8 mouse cellular contexts compared by ENCODE assay signal in the genomic region with DNA sequence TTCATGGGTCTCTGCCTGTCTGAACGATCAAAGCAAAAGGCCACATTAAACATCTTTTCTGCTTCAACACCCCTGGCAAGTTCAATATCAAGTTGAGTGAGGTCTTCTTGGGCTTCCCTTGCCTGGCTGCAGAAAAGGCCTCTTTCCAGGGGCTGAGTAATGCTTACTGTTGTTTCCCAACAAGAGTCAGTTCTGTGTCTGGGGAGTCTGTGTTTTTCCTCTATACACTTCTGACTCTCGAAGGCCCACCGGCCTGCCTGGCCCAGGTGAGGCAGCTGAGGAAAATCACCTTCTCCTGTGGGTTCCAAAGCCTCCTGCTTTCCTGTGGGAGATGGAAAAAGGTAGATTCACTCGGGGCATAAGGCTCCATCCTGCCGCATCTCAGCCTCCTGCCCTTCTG.
DNase-seq lines count a peak whose midpoint lies in the region; ATAC-seq and TF ChIP-seq lines count a peak whose summit lies in the region.

No protein-coding gene starts in this region.

- 0 out of 2 replicates have a peak, but pooled peaks cover 11% of the 10 kb centered on the region for H3K4me1 ChIP-seq in forebrain, embryonic 13.5 days
- H3K4me1 ChIP-seq in forebrain, embryonic 14.5 days (ENCODE audit: control insufficient read depth, insufficient read depth, low read length), result no peaks in the 10 kb centered on the region
- peaks cover 18% of the 10 kb centered on the region for H3K4me1 ChIP-seq in kidney, embryonic 16.5 days (ENCODE audit: insufficient read depth, low read length)
- H3K4me1 ChIP-seq in limb, embryonic 10.5 days, result peaks cover 11% of the 10 kb centered on the region

- TF ChIP-seq CTCF in brain, embryonic 14.5 days (IDR thresholded peaks at IDR 0.05; ENCODE audit: borderline replicate concordance, extremely low read depth, insufficient read depth, insufficient read length), result no peak

- H3K9ac ChIP-seq in forebrain, embryonic 13.5 days, result no peak overlapping the region
- no peak overlapping the region for H3K9ac ChIP-seq in forebrain, embryonic 14.5 days (ENCODE audit: low read length)
- no peak overlapping the region for H3K9ac ChIP-seq in kidney, embryonic 16.5 days (replicated peaks; ENCODE audit: low read length)

- no peak for DNase-seq in forebrain, embryonic 14.5 days (ENCODE audit: low spot score)
- DNase-seq in kidney, adult 11 months, result no peak
- peak; percentile 22 for DNase-seq in brain, embryonic 14.5 days (ENCODE audit: low read depth)
- DNase-seq in limb, embryonic 10.5 days (ENCODE audit: low spot score), result no peak
- no peak for DNase-seq in cerebellum, adult 11-12 months

- H3K4me2 ChIP-seq in forebrain, embryonic 13.5 days, result no peak overlapping the region
- H3K4me2 ChIP-seq in forebrain, embryonic 14.5 days (ENCODE audit: low read length), result no peak overlapping the region
- no peak overlapping the region for H3K4me2 ChIP-seq in kidney, embryonic 16.5 days (replicated peaks; ENCODE audit: low read depth, low read length)

- ATAC-seq in forebrain, embryonic 13.5 days, result peak; percentile 36; the same call in 1 of the 2 replicates
- ATAC-seq in forebrain, embryonic 14.5 days, result no peak
- ATAC-seq in kidney, embryonic 16.5 days (ENCODE audit: low FRiP score, low TSS enrichment), result peak; percentile 8; the same call in 1 of the 2 replicates
- no peak for ATAC-seq in granulocyte monocyte progenitor cell, adult 5-6 weeks (replicated peaks; ENCODE audit: poor library complexity, severe bottlenecking)

- 80% methylated on average over 5 of the region's 5 CpGs for WGBS in forebrain, embryonic 13.5 days
- 78% methylated on average over 5 of the region's 5 CpGs for WGBS in forebrain, embryonic 14.5 days
- 47% methylated on average over 5 of the region's 5 CpGs for WGBS in kidney, embryonic 16.5 days
- WGBS in limb, embryonic 10.5 days, result 83% methylated on average over 5 of the region's 5 CpGs

- no peak overlapping the region for H3K27ac ChIP-seq in forebrain, embryonic 13.5 days
- H3K27ac ChIP-seq in forebrain, embryonic 14.5 days (ENCODE audit: low read depth, low read length), result no peak overlapping the region
- H3K27ac ChIP-seq in kidney, embryonic 16.5 days (ENCODE audit: low read length), result peak overlapping the region; percentile 65
- H3K27ac ChIP-seq in limb, embryonic 10.5 days, result peak overlapping the region; percentile 74; the same call in 1 of the 2 replicates

- no peaks in the 10 kb centered on the region for H3K27me3 ChIP-seq in forebrain, embryonic 13.5 days
- H3K27me3 ChIP-seq in forebrain, embryonic 14.5 days (replicated peaks; ENCODE audit: control insufficient read depth, insufficient read depth, low read length), result no peaks in the 10 kb centered on the region
- H3K27me3 ChIP-seq in kidney, embryonic 16.5 days (ENCODE audit: insufficient read depth, low read length), result no peaks in the 10 kb centered on the region
- H3K27me3 ChIP-seq in limb, embryonic 10.5 days (ENCODE audit: low read depth, poor library complexity, severe bottlenecking), result no peaks in the 10 kb centered on the region

- H3K4me3 ChIP-seq in forebrain, embryonic 13.5 days, result no peak overlapping the region
- H3K4me3 ChIP-seq in forebrain, embryonic 14.5 days (ENCODE audit: low read depth, low read length), result no peak overlapping the region
- no peak overlapping the region for H3K4me3 ChIP-seq in kidney, embryonic 16.5 days (ENCODE audit: low read length)
- H3K4me3 ChIP-seq in limb, embryonic 10.5 days, result no peak overlapping the region

- TF ChIP-seq POLR2A in brain, embryonic 14.5 days (IDR thresholded peaks at IDR 0.05; ENCODE audit: borderline replicate concordance, extremely low read depth, insufficient read depth, insufficient read length, poor library complexity, severe bottlenecking), result no peak

- H3K36me3 ChIP-seq in forebrain, embryonic 13.5 days (ENCODE audit: poor library complexity, severe bottlenecking), result no peaks in the 10 kb centered on the region
- H3K36me3 ChIP-seq in forebrain, embryonic 14.5 days (ENCODE audit: control insufficient read depth, insufficient read depth, low read length), result no peaks in the 10 kb centered on the region
- no peaks in the 10 kb centered on the region for H3K36me3 ChIP-seq in kidney, embryonic 16.5 days (ENCODE audit: insufficient read depth, low read length)
- no peaks in the 10 kb centered on the region for H3K36me3 ChIP-seq in limb, embryonic 10.5 days

- no peaks in the 10 kb centered on the region for H3K9me3 ChIP-seq in forebrain, embryonic 13.5 days (replicated peaks)
- H3K9me3 ChIP-seq in forebrain, embryonic 14.5 days (replicated peaks; ENCODE audit: control insufficient read depth, low read length), result no peaks in the 10 kb centered on the region
- H3K9me3 ChIP-seq in kidney, embryonic 16.5 days (ENCODE audit: low read length), result no peaks in the 10 kb centered on the region
- H3K9me3 ChIP-seq in limb, embryonic 10.5 days (replicated peaks), result no peaks in the 10 kb centered on the region

Comparison
In these comparisons a context has a peak if more than half of its experiments do, and no peak if none do; other contexts are left out.
1. ATAC-seq: peak in forebrain, embryonic 13.5 days (single experiment) and kidney, embryonic 16.5 days (single experiment); none in forebrain, embryonic 14.5 days (single experiment) and granulocyte monocyte progenitor cell, adult 5-6 weeks (single experiment).
2. H3K27ac ChIP-seq: peak in kidney, embryonic 16.5 days (single experiment) and limb, embryonic 10.5 days (single experiment); none in forebrain, embryonic 13.5 days (single experiment) and forebrain, embryonic 14.5 days (single experiment).